Mouse (Mus musculus): ENCODE data around the gene Fam20b. TPM values are rescaled to one million over a fixed set of nuclear protein-coding genes. Genes with fewer than 3 reads are reported as not detected.

Fam20b gene
- polyA plus RNA-seq, 1 experiment from 2014 or later = 23.1 TPM

GRCm38 (mm10) chr1:156650631-156651030 lies 68.3 kb downstream of the Fam20b start:
- H3K9ac ChIP-seq (ENCODE audit: low read length) = no peak overlapping the region
- no peak for ATAC-seq (replicated peaks; ENCODE audit: extremely low read depth, insufficient read depth, low FRiP score)
- no peak overlapping the region for H3K4me2 ChIP-seq (ENCODE audit: low read depth, low read length)
- peaks cover 5% of the 10 kb centered on the region; the same call in 1 of the 2 replicates for H3K4me1 ChIP-seq (ENCODE audit: control insufficient read depth, insufficient read depth, low read length)
- no peaks in the 10 kb centered on the region for H3K27me3 ChIP-seq (ENCODE audit: control insufficient read depth, insufficient read depth, low read length)
- no peak overlapping the region for H3K4me3 ChIP-seq (ENCODE audit: low read length)
- 0 out of 2 replicates have a peak, but pooled peaks cover 3% of the 10 kb centered on the region for H3K36me3 ChIP-seq (ENCODE audit: control insufficient read depth, insufficient read depth)
- 67% methylated on average over 9 of the region's 9 CpGs for WGBS
- no peak overlapping the region for H3K27ac ChIP-seq (ENCODE audit: low read length)
- no peaks in the 10 kb centered on the region for H3K9me3 ChIP-seq (replicated peaks; ENCODE audit: control insufficient read depth, low read length)

DNA sequence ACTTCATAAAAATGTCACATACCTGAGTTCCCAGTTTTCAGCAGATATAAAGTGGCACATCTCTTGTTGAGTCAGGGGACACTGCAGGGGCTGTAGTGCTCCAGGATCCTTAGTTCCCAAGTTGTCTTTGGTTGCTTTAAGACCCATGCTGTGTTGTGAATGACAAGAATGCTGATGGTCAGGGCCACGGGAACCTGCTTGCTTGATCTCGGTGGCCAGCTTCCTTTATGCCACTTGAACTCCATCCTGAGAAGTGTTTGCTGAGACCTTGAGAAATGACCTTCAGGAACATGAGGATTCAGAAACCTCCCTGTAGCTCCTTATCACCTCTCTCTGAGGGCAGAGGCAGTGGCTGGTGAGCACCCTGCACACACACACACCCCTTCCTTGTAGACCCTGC lies 70.2 kb downstream of the Fam20b start:
- Histone ChIP-seq H3K27me3 (ENCODE audit: control insufficient read depth, insufficient read depth, low read length) (no peaks in the 10 kb centered on the region), H3K4me1 (ENCODE audit: control insufficient read depth, insufficient read depth, low read length) (peaks cover 5% of the 10 kb centered on the region; the same call in 1 of the 2 replicates), H3K9me3 (replicated peaks; ENCODE audit: control insufficient read depth, low read length) (no peaks in the 10 kb centered on the region), H3K27ac (ENCODE audit: low read length) (no peak overlapping the region), H3K4me3 (ENCODE audit: low read length) (no peak overlapping the region), H3K36me3 (ENCODE audit: control insufficient read depth, insufficient read depth) (no peaks in the 10 kb centered on the region), H3K4me2 (ENCODE audit: low read depth, low read length) (no peak overlapping the region), H3K9ac (ENCODE audit: low read length) (no peak overlapping the region)
- ATAC-seq (replicated peaks; ENCODE audit: extremely low read depth, insufficient read depth, low FRiP score) = no peak
- WGBS = 18% methylated on average over 2 of the region's 2 CpGs

GRCm38 (mm10) chr1:156645971-156646370 lies 72.9 kb downstream of the Fam20b start:
- Histone ChIP-seq H3K27me3 (ENCODE audit: control insufficient read depth, insufficient read depth, low read length) (no peaks in the 10 kb centered on the region), H3K9ac (ENCODE audit: low read length) (no peak overlapping the region), H3K4me2 (ENCODE audit: low read depth, low read length) (no peak overlapping the region), H3K4me1 (ENCODE audit: control insufficient read depth, insufficient read depth, low read length) (peaks cover 5% of the 10 kb centered on the region; the same call in 1 of the 2 replicates), H3K9me3 (replicated peaks; ENCODE audit: control insufficient read depth, low read length) (no peaks in the 10 kb centered on the region), H3K4me3 (ENCODE audit: low read length) (no peak overlapping the region), H3K36me3 (ENCODE audit: control insufficient read depth, insufficient read depth) (peaks cover 14% of the 10 kb centered on the region; the same call in 1 of the 2 replicates), H3K27ac (ENCODE audit: low read length) (no peak overlapping the region)
- 72% methylated on average over 4 of the region's 4 CpGs for WGBS
- ATAC-seq (replicated peaks; ENCODE audit: extremely low read depth, insufficient read depth, low FRiP score) = no peak

DNA sequence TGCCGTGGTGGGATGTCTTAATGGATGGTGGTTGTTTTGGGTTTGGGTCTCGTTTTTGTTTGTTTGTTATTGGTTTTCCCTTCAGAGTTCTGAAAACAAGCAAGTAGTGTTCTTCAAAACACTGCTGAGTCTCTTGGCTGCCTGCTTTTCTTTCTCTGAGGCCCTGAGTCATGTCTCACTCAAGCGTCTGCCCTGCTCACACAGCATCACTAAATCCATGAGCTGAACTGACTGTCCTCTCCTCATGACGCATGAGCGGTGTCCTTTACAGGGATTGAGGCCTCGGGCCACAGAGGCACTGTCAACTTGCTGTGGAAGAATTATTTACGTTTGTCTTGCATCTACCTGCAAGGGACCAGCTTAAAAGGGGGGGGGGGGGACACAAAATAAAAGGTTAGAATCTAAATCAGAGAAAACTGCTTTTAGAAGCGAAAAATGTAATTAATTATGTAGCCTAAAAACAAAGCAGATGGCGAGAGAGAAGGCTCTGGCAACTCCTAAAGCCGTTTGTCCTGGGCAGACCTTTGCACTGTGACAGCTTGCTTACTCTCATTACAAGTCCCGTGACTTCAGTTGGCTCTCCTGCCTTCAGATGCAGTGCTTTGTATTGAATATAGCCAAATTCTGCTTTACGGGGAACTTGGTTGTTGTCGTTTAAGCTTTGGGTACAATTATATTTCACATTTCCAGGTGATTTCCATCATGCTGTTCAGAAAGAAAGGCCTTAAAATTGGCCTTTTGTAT lies 73.9 kb downstream of the Fam20b start:
- Histone ChIP-seq H3K4me1 (ENCODE audit: control insufficient read depth, insufficient read depth, low read length) (peaks cover 5% of the 10 kb centered on the region; the same call in 1 of the 2 replicates), H3K4me3 (ENCODE audit: low read length) (no peak overlapping the region), H3K36me3 (ENCODE audit: control insufficient read depth, insufficient read depth) (peaks cover 21% of the 10 kb centered on the region; the same call in 1 of the 2 replicates), H3K9ac (ENCODE audit: low read length) (no peak overlapping the region), H3K9me3 (replicated peaks; ENCODE audit: control insufficient read depth, low read length) (no peaks in the 10 kb centered on the region), H3K27ac (ENCODE audit: low read length) (no peak overlapping the region), H3K4me2 (ENCODE audit: low read depth, low read length) (no peak overlapping the region), H3K27me3 (ENCODE audit: control insufficient read depth, insufficient read depth, low read length) (no peaks in the 10 kb centered on the region)
- WGBS = 87% methylated on average over 13 of the region's 13 CpGs
- no peak for ATAC-seq (replicated peaks; ENCODE audit: extremely low read depth, insufficient read depth, low FRiP score)

DNA sequence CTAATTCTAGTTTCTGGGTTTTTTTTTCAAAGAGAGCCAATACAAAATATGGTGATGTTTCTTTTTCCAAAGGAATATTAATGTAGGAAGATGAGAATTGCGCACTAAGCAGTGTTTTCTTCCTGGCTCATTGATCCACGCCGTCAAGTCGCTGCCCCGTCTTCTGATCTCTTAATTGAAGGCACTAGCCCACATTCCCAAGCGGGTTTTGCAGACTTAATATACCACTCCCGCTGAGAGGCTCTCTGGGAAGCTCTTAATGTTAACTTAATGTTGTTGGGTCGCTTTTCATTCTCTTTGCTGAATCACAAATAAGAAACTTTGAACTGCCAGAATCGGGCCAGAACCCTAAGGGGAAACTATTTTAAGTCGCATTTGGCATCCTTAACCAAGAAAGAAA lies 74.8 kb downstream of the Fam20b start:
- Histone ChIP-seq H3K4me1 (ENCODE audit: control insufficient read depth, insufficient read depth, low read length) (peaks cover 4% of the 10 kb centered on the region; the same call in 1 of the 2 replicates), H3K27ac (ENCODE audit: low read length) (no peak overlapping the region), H3K36me3 (ENCODE audit: control insufficient read depth, insufficient read depth) (peaks cover 22% of the 10 kb centered on the region; the same call in 1 of the 2 replicates), H3K4me3 (ENCODE audit: low read length) (no peak overlapping the region), H3K4me2 (ENCODE audit: low read depth, low read length) (no peak overlapping the region), H3K9ac (ENCODE audit: low read length) (no peak overlapping the region), H3K27me3 (ENCODE audit: control insufficient read depth, insufficient read depth, low read length) (no peaks in the 10 kb centered on the region), H3K9me3 (replicated peaks; ENCODE audit: control insufficient read depth, low read length) (no peaks in the 10 kb centered on the region)
- WGBS = 85% methylated on average over 10 of the region's 10 CpGs
- ATAC-seq (replicated peaks; ENCODE audit: extremely low read depth, insufficient read depth, low FRiP score) = no peak

DNA sequence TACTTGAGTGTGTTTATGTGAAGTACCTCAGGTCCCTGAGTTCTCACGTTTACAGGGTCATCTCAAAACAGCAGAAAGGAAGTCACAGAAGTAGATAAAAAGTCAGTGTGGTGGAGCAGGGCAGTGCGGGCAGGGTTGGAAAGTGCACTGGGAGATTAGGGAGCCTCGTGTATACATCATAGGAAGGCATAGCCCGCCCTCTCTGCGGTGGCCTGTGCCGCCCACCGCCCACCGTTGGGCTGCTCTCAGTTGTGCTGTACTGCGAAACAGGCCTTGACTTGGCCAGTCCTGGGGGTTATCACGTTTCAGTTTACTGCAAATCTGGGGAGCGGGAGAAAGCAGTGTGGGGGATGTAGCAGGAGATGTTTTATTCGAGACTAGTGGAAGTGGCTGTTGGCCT lies 76.1 kb downstream of the Fam20b start:
- H3K27me3 ChIP-seq (ENCODE audit: control insufficient read depth, insufficient read depth, low read length) = no peaks in the 10 kb centered on the region
- no peak for ATAC-seq (replicated peaks; ENCODE audit: extremely low read depth, insufficient read depth, low FRiP score)
- no peaks in the 10 kb centered on the region for H3K9me3 ChIP-seq (replicated peaks; ENCODE audit: control insufficient read depth, low read length)
- no peak overlapping the region for H3K9ac ChIP-seq (ENCODE audit: low read length)
- 65% methylated on average over 12 of the region's 12 CpGs for WGBS
- no peak overlapping the region for H3K27ac ChIP-seq (ENCODE audit: low read length)
- no peak overlapping the region for H3K4me3 ChIP-seq (ENCODE audit: low read length)
- H3K4me1 ChIP-seq (ENCODE audit: control insufficient read depth, insufficient read depth, low read length) = no peaks in the 10 kb centered on the region
- no peak overlapping the region for H3K4me2 ChIP-seq (ENCODE audit: low read depth, low read length)
- H3K36me3 ChIP-seq (ENCODE audit: control insufficient read depth, insufficient read depth) = peaks cover 25% of the 10 kb centered on the region; the same call in 1 of the 2 replicates

DNA sequence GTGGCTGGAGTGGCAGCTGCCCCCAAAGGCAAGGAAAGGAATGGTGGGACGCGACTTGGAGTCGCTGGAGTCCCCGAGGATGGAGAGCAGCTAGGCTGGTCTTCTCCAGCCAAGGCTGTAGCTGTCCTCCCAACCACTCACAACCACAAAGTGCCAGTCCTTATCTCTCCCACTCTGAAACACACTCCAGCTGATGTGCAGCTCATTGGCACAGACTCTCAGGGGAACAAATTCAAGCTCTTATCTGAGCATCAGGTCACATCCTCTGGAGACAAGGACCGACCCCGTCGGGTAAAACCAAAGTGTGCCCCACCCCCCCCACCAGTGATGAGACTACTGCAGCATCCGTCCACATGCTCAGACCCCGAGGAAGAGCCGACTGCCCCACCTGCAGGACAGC lies 77.1 kb downstream of the Fam20b start:
- Histone ChIP-seq H3K36me3 (ENCODE audit: control insufficient read depth, insufficient read depth) (peaks cover 29% of the 10 kb centered on the region), H3K4me3 (ENCODE audit: low read length) (no peak overlapping the region), H3K27me3 (ENCODE audit: control insufficient read depth, insufficient read depth, low read length) (no peaks in the 10 kb centered on the region), H3K9me3 (replicated peaks; ENCODE audit: control insufficient read depth, low read length) (no peaks in the 10 kb centered on the region), H3K4me1 (ENCODE audit: control insufficient read depth, insufficient read depth, low read length) (no peaks in the 10 kb centered on the region), H3K27ac (ENCODE audit: low read length) (no peak overlapping the region), H3K4me2 (ENCODE audit: low read depth, low read length) (no peak overlapping the region), H3K9ac (ENCODE audit: low read length) (no peak overlapping the region)
- no peak for ATAC-seq (replicated peaks; ENCODE audit: extremely low read depth, insufficient read depth, low FRiP score)
- WGBS = 65% methylated on average over 10 of the region's 10 CpGs

- no peaks in the 10 kb centered on the region for H3K4me1 ChIP-seq (ENCODE audit: control insufficient read depth, insufficient read depth, low read length)
- ATAC-seq (replicated peaks; ENCODE audit: extremely low read depth, insufficient read depth, low FRiP score) = no peak
- no peak overlapping the region for H3K9ac ChIP-seq (ENCODE audit: low read length)
- peaks cover 29% of the 10 kb centered on the region for H3K36me3 ChIP-seq (ENCODE audit: control insufficient read depth, insufficient read depth)
- no peak overlapping the region for H3K4me3 ChIP-seq (ENCODE audit: low read length)
- H3K27me3 ChIP-seq (ENCODE audit: control insufficient read depth, insufficient read depth, low read length) = no peaks in the 10 kb centered on the region
- 80% methylated on average over 4 of the region's 4 CpGs for WGBS
- no peaks in the 10 kb centered on the region for H3K9me3 ChIP-seq (replicated peaks; ENCODE audit: control insufficient read depth, low read length)
- no peak overlapping the region for H3K27ac ChIP-seq (ENCODE audit: low read length)
- H3K4me2 ChIP-seq (ENCODE audit: low read depth, low read length) = no peak overlapping the region
These were observed 78.3 kb downstream of the Fam20b start for GRCm38 (mm10) chr1:156640577-156640976.

DNA sequence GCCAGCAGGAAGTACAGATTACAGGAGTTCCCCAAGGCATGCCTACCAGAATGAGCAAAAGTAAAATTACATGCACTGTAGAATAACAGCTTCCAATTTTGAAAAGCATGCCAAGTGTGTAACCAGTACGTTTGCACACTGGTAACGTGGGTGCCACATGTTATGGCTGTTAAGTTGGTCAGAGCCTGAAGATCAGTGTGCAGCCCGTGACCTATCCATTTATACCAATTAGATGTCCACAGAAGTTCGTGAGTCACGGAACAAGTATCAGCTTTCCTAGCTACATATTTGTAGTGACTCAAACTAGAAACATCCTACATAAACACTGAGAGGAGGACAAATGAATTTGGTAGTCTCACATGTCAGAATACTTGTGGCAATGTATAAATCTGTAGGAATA lies 79.4 kb downstream of the Fam20b start:
- H3K9me3 ChIP-seq (replicated peaks; ENCODE audit: control insufficient read depth, low read length) = no peaks in the 10 kb centered on the region
- WGBS = 92% methylated on average over 5 of the region's 5 CpGs
- H3K4me3 ChIP-seq (ENCODE audit: low read length) = no peak overlapping the region
- no peak for ATAC-seq (replicated peaks; ENCODE audit: extremely low read depth, insufficient read depth, low FRiP score)
- no peaks in the 10 kb centered on the region for H3K27me3 ChIP-seq (ENCODE audit: control insufficient read depth, insufficient read depth, low read length)
- no peak overlapping the region for H3K4me2 ChIP-seq (ENCODE audit: low read depth, low read length)
- no peak overlapping the region for H3K27ac ChIP-seq (ENCODE audit: low read length)
- H3K9ac ChIP-seq (ENCODE audit: low read length) = no peak overlapping the region
- H3K36me3 ChIP-seq (ENCODE audit: control insufficient read depth, insufficient read depth) = peaks cover 35% of the 10 kb centered on the region
- no peaks in the 10 kb centered on the region for H3K4me1 ChIP-seq (ENCODE audit: control insufficient read depth, insufficient read depth, low read length)
